Mouse (Mus musculus) T-cell, adult 2 months (primary cell): ENCODE measurements around the gene Fat1.

ENCODE experiments used
- DNase-seq: peaks from one replicate; pipeline ENCODE4 v3.0.0; 2022; ENCODE audit warnings: low spot score

Fat1 gene

GRCm38 (mm10) chr8:44934850-44935497, at the start of gene Fat1:
Gene Fat1 (plus strand): TSS chr8:44935447.
- DNase-seq, result no peak

DNA sequence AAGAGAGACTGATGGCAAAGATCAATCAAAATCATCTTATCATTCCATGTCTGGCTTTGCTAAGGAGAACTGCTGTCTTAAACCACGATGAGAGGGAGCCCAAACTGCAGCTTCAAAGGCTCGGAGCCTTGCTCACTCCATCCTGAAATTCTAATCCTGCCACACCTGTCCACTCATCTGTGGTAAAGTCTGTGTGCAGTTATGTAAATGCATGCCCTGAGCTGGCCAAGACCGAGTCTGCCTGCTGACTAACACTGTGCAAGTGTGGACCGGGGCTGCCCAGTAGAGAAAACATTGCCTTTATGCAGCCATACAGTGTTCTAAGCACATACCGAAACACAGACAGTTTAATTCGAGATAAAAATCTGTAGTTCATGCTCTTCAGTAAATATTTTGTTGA, 40.6 kb upstream of the Fat1 start:
- DNase-seq, result no peak

- DNase-seq, result no peak
Observed at GRCm38 (mm10) chr8:44899575-44899991, 35.7 kb upstream of the Fat1 start.

GRCm38 (mm10) chr8:44911126-44911903, 23.9 kb upstream of the Fat1 start:
- DNase-seq, result no peak

GRCm38 (mm10) chr8:44919487-44920082, 15.7 kb upstream of the Fat1 start:
- DNase-seq, result no peak

GRCm38 (mm10) chr8:44920379-44921032, 14.7 kb upstream of the Fat1 start:
- DNase-seq, result no peak

- no peak for DNase-seq
Observed at GRCm38 (mm10) chr8:44924995-44925394, 10.3 kb upstream of the Fat1 start.

GRCm38 (mm10) chr8:44930058-44930457, 5.2 kb upstream of the Fat1 start:
- no peak for DNase-seq

DNA sequence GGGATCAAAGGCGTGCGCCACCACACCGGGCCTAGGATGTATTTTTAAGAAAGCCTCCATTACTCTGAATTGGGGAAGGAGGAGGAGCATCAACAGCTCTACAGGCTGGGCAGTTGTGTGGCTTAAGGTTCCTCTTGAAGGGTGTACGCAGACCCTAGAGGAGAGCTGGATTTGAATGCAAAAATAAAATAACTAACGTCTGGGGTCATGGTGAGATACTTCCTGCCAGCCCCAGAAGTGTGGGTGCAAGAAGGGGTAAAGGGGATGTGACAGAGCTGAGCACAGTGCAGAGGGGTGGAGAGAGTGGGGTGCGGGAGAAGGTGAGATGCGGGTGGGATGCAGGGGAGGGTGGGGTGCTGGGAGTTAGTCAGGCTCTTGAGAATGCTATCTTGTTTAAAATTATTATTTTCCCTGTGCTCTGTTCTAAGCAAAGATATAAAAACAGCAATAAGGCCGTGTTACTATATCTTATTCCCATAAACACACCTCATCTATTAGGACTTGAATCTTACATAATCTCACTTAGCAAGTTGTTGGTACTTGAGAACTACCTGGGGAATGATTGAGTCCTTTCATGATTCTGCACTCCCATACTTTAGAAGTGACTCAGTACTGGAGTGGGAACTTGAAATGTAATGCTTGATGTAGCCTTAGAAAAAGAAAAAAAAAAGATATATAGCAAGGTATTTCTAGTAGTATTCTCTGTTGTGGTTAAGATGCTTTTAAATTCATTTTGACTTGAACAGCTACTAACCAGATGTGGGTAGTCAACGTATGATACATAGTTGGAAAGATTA, 2.5 kb upstream of the Fat1 start:
- DNase-seq, result no peak

DNA sequence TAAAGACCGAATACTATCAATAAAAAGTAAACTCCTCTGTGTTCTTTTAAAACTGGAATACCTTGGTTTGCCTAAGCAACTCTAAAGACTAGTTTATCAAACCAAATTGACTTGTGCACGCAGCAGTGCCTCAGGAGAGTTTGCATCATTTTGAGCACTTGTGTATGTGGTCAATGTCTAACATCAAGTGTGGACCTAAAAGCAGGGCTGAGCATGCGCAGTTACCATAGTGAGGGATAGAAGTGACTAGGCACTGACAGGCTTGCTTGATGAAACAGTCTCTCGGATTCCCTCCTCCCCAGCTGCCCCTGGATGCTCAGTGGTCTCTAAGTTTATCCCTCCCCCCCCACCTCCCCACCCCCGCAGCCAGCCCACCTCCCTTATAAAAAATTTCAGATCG, 1.8 kb upstream of the Fat1 start:
- no peak for DNase-seq

- DNase-seq, result no peak
Observed at GRCm38 (mm10) chr8:44934416-44934815, 831 bp upstream of the Fat1 start.

- DNase-seq, result no peak
Observed at GRCm38 (mm10) chr8:44935741-44936140, 494 bp downstream of the Fat1 start.

GRCm38 (mm10) chr8:44936481-44936961, 1.3 kb downstream of the Fat1 start:
- no peak for DNase-seq

DNA sequence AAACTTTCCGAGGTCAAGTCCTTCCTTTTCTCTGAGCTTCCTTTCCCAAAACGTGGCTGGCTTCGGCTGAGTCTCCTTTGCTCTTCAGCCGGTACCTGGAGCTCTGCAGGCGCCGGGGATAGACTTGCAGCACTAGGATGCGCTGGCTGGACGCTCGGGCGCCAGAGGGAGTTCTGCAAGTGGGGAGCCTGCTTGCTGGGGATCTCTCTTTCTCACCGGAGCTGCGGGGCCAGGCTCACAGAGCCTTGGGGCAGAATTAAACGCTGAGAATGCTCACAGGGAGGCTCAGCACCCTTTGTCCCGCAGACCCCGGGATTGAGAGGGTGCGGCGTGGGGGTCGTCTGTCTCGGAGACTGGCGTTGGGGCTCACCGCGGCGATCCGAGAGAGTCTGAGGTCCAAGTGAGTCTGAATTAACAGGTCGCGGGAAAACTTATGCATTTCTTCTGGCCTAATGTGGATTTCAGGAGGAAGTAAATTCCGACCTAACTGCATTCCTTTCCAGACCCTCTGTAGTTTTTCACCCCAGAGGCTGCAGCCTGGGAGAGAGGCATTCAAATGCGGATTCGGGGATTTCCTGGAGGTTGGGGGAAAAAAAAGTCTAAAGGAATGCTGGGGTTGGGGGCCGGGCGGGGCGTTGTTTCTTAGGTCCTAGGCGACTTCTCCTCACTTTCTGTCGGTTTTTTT, 2.0 kb downstream of the Fat1 start:
- DNase-seq, result no peak

- no peak for DNase-seq
Observed at GRCm38 (mm10) chr8:44937905-44938642, 2.8 kb downstream of the Fat1 start.

- no peak for DNase-seq
Observed at GRCm38 (mm10) chr8:44938643-44938979, 3.4 kb downstream of the Fat1 start.

GRCm38 (mm10) chr8:44945577-44945976, 10.3 kb downstream of the Fat1 start:
- DNase-seq, result no peak

DNA sequence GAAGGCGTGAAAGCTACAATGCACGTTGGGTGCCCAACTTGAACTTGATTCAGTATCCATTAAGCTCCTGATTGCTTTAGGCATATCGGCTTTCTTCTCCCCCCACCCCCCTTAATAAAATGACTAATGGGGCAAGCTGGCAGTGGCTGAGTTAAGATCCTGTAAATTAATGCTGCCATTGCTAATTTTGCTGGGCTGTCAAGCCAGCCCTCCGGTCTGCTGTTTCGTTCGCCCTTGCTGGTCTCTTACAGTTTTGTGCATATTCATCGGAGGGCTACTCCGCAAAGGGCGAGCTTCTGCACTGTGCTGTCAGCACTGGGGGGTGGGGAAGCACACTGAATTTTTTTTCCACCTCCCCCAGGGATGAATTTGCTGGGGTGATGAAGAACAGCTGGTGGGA, 13.3 kb downstream of the Fat1 start:
- no peak for DNase-seq

GRCm38 (mm10) chr8:44960455-44960854, 25.2 kb downstream of the Fat1 start:
- no peak for DNase-seq

DNA sequence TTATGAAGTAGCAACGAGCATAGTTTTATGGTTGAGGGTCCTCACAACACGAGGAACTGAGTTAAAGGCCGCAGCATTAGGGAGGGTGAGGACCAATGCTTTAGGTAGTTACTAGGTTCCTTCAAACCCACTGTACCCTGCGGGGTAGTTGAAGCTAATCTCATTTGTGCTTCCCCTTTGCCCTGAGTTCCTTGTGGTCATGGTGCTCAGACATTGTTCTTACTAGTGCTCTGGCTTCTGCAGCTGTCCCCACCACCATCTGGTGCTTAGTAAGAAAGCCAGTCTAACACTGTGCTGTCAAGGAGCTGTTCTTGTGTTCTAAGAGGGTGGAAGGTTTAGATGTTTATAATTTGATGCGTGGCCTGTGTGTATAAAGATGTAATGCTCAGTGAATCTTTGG, 25.7 kb downstream of the Fat1 start:
- DNase-seq, result no peak

GRCm38 (mm10) chr8:44961492-44961891, 26.2 kb downstream of the Fat1 start:
- DNase-seq, result no peak
